Mouse (Mus musculus) intestine, postnatal 0 days (tissue): ENCODE measurements around the gene Sorcs3. TPM values are rescaled to one million over a fixed set of nuclear protein-coding genes. Genes with fewer than 3 reads are reported as not detected.

Source experiments
- ATAC-seq: fragments of 200-750 bp; cut with Nextera tagmentation; 2 replicates; pipeline ENCODE4 v1.8.0; 2017; ENCODE audit warnings: mild to moderate bottlenecking, moderate TSS enrichment, moderate library complexity
- H3K27ac ChIP-seq: fragments of 300-500 bp; sonication (generic); 2 replicates; pipeline ENCODE4 v1.5.1; 2014; ENCODE audit warnings: mild to moderate bottlenecking, low read depth, low read length, moderate library complexity
- H3K27me3 ChIP-seq: fragments of 300-500 bp; sonication (generic); replicated peaks from 2 replicates; pipeline ENCODE4 v1.6.1; 2014; ENCODE audit warnings: low read length, mixed read lengths; ENCODE audit not compliant: control insufficient read depth, insufficient read depth
- H3K36me3 ChIP-seq: fragments of 300-500 bp; sonication (generic); 2 replicates; pipeline ENCODE4 v1.6.1; 2014; ENCODE audit warnings: mild to moderate bottlenecking, moderate library complexity; ENCODE audit not compliant: control insufficient read depth, insufficient read depth
- H3K4me1 ChIP-seq: fragments of 300-500 bp; sonication (generic); replicated peaks from 2 replicates; pipeline ENCODE4 v1.6.1; 2014; ENCODE audit warnings: antibody characterized with exemption, low read length, mixed read lengths; ENCODE audit not compliant: control insufficient read depth, insufficient read depth
- H3K4me2 ChIP-seq: fragments of 300-500 bp; sonication (generic); replicated peaks from 2 replicates; pipeline ENCODE4 v1.6.1; 2014; ENCODE audit warnings: low read depth, mild to moderate bottlenecking, moderate library complexity
- H3K4me3 ChIP-seq: fragments of 300-500 bp; sonication (generic); 2 replicates; pipeline ENCODE4 v1.5.1; 2014; ENCODE audit warnings: low read depth, low read length
- H3K9ac ChIP-seq: fragments of 300-500 bp; sonication (generic); 2 replicates; pipeline ENCODE4 v1.6.1; 2014; ENCODE audit warnings: mild to moderate bottlenecking, low read depth, low read length
- H3K9me3 ChIP-seq: fragments of 300-500 bp; sonication (generic); 2 replicates; pipeline ENCODE4 v1.6.1; 2016; ENCODE audit warnings: mixed run types; ENCODE audit not compliant: control insufficient read depth
- CTCF ChIP-seq: sonication (generic); IDR thresholded peaks from 2 replicates; pipeline ENCODE4 v1.5.1; 2016; ENCODE audit warnings: low read depth, mild to moderate bottlenecking, control low read depth, antibody characterized with exemption, moderate library complexity
- WGBS: fragments of 180-500 bp; shearing (Covaris S2); extraction: QIAGEN DNeasy Blood & Tissue Kit; methylation state at CpG from one replicate; pipeline ENCODE4 v1.1.7; 2014; 5-methylcytosine and 5-hydroxymethylcytosine counted together
- polyA plus RNA-seq: library from polyadenylated mRNA; unstranded; fragments of >200 nt; fragmentation: Nextera tagmentation; extraction: Ambion mirVana; gene quantifications from 2 replicates; pipeline ENCODE4 v1.2.1, GENCODE M21; 2015

Sorcs3 gene
- polyA plus RNA-seq, 1 experiment from 2014 or later = 0.37 TPM

GRCm38 (mm10) chr19:48782024-48782721 lies 576.3 kb downstream of the Sorcs3 start:
- H3K36me3 ChIP-seq = no peaks in the 10 kb centered on the region
- H3K4me1 ChIP-seq = no peaks in the 10 kb centered on the region
- H3K27ac ChIP-seq = no peak overlapping the region
- no peak overlapping the region for H3K9ac ChIP-seq
- H3K9me3 ChIP-seq = no peaks in the 10 kb centered on the region
- ATAC-seq = no peak
- TF ChIP-seq CTCF = no peak
- 80% methylated on average over 7 of the region's 7 CpGs for WGBS
- no peaks in the 10 kb centered on the region for H3K27me3 ChIP-seq
- no peak overlapping the region for H3K4me2 ChIP-seq
- H3K4me3 ChIP-seq = no peak overlapping the region

- no peak for TF ChIP-seq CTCF
- H3K9me3 ChIP-seq = no peaks in the 10 kb centered on the region
- WGBS = 90% methylated on average over 4 of the region's 4 CpGs
- no peak overlapping the region for H3K4me2 ChIP-seq
- no peaks in the 10 kb centered on the region for H3K27me3 ChIP-seq
- no peaks in the 10 kb centered on the region for H3K36me3 ChIP-seq
- no peak overlapping the region for H3K27ac ChIP-seq
- H3K4me1 ChIP-seq = no peaks in the 10 kb centered on the region
- no peak overlapping the region for H3K9ac ChIP-seq
- H3K4me3 ChIP-seq = no peak overlapping the region
- no peak for ATAC-seq
These were observed 581.4 kb downstream of the Sorcs3 start for GRCm38 (mm10) chr19:48787269-48787668.

- 68% methylated on average over 6 of the region's 6 CpGs for WGBS
- H3K27me3 ChIP-seq = no peaks in the 10 kb centered on the region
- H3K36me3 ChIP-seq = no peaks in the 10 kb centered on the region
- H3K4me2 ChIP-seq = no peak overlapping the region
- H3K4me3 ChIP-seq = no peak overlapping the region
- no peaks in the 10 kb centered on the region for H3K4me1 ChIP-seq
- H3K27ac ChIP-seq = no peak overlapping the region
- no peaks in the 10 kb centered on the region for H3K9me3 ChIP-seq
- no peak for TF ChIP-seq CTCF
- no peak overlapping the region for H3K9ac ChIP-seq
- ATAC-seq = no peak
These were observed 598.7 kb downstream of the Sorcs3 start for GRCm38 (mm10) chr19:48804546-48804945.

GRCm38 (mm10) chr19:48811541-48811940 lies 605.7 kb downstream of the Sorcs3 start:
- TF ChIP-seq CTCF = no peak
- WGBS = 54% methylated on average over 3 of the region's 3 CpGs
- ATAC-seq = no peak

GRCm38 (mm10) chr19:48813823-48814222 lies 608.0 kb downstream of the Sorcs3 start:
- Histone ChIP-seq H3K9ac (no peak overlapping the region), H3K4me1 (no peaks in the 10 kb centered on the region), H3K27me3 (no peaks in the 10 kb centered on the region), H3K27ac (no peak overlapping the region), H3K4me2 (no peak overlapping the region), H3K4me3 (no peak overlapping the region), H3K9me3 (no peaks in the 10 kb centered on the region), H3K36me3 (no peaks in the 10 kb centered on the region)
- TF ChIP-seq CTCF = no peak
- 80% methylated on average over 4 of the region's 4 CpGs for WGBS
- ATAC-seq = no peak

More at GRCm38 (mm10) chr19:48811541-48811940, 605.7 kb downstream of the Sorcs3 start:
- Histone ChIP-seq H3K4me2 (no peak overlapping the region), H3K4me3 (no peak overlapping the region), H3K4me1 (no peaks in the 10 kb centered on the region), H3K36me3 (no peaks in the 10 kb centered on the region), H3K9me3 (no peaks in the 10 kb centered on the region), H3K27ac (no peak overlapping the region), H3K9ac (no peak overlapping the region), H3K27me3 (no peaks in the 10 kb centered on the region)

- no peaks in the 10 kb centered on the region for H3K9me3 ChIP-seq
- no peaks in the 10 kb centered on the region for H3K27me3 ChIP-seq
- H3K4me1 ChIP-seq = no peaks in the 10 kb centered on the region
- H3K9ac ChIP-seq = no peak overlapping the region
- TF ChIP-seq CTCF = no peak
- ATAC-seq = no peak
- WGBS = 96% methylated on average over 3 of the region's 3 CpGs
- no peak overlapping the region for H3K27ac ChIP-seq
- no peak overlapping the region for H3K4me2 ChIP-seq
- no peaks in the 10 kb centered on the region for H3K36me3 ChIP-seq
- H3K4me3 ChIP-seq = no peak overlapping the region
These were observed 609.2 kb downstream of the Sorcs3 start for GRCm38 (mm10) chr19:48815064-48815463.
